Mouse (Mus musculus) embryonic fibroblast, embryonic 13.5 days (primary cell): ENCODE data around the gene Gcn1l1. TPM values are rescaled to one million over a fixed set of nuclear protein-coding genes. Genes with fewer than 3 reads are reported as not detected.
"Not testable (repeated sequence)": the region's sequence is repeated elsewhere in the genome, so short reads cannot be mapped to it uniquely, and the experiment has no call there.

ENCODE experiments used
- H3K27ac ChIP-seq: 2 replicates; pipeline ENCODE4 v1.5.1; 2012; ENCODE audit warnings: low read length, control low read depth, inconsistent platforms; ENCODE audit not compliant: insufficient read depth
- H3K4me1 ChIP-seq: 2 replicates; pipeline ENCODE4 v1.6.1; 2011; ENCODE audit warnings: low read length; ENCODE audit not compliant: control insufficient read depth, insufficient read depth
- H3K4me3 ChIP-seq: 2 replicates; pipeline ENCODE4 v1.5.1; 2011; ENCODE audit warnings: mild to moderate bottlenecking, control low read depth, low read length; ENCODE audit not compliant: insufficient read depth
- CTCF ChIP-seq: IDR thresholded peaks from 2 replicates; pipeline ENCODE4 v1.5.1; 2011; ENCODE audit warnings: mild to moderate bottlenecking, control low read depth, low read length, moderate library complexity, borderline replicate concordance; ENCODE audit not compliant: insufficient read depth
- POLR2A ChIP-seq: IDR thresholded peaks from 2 replicates; pipeline ENCODE4 v1.6.1; 2011; ENCODE audit warnings: low read depth, mild to moderate bottlenecking, control low read depth, low read length, moderate library complexity
- polyA plus RNA-seq: library from polyadenylated mRNA; stranded (reverse); fragments of >200 nt; gene quantifications from 2 replicates; pipeline ENCODE4 v1.2.4, GENCODE M21; 2011; ENCODE audit warnings: low read depth; ENCODE audit not compliant: missing spikeins, insufficient read length

Gcn1l1 gene
- polyA plus RNA-seq, 1 experiment = 39.5 TPM

DNA sequence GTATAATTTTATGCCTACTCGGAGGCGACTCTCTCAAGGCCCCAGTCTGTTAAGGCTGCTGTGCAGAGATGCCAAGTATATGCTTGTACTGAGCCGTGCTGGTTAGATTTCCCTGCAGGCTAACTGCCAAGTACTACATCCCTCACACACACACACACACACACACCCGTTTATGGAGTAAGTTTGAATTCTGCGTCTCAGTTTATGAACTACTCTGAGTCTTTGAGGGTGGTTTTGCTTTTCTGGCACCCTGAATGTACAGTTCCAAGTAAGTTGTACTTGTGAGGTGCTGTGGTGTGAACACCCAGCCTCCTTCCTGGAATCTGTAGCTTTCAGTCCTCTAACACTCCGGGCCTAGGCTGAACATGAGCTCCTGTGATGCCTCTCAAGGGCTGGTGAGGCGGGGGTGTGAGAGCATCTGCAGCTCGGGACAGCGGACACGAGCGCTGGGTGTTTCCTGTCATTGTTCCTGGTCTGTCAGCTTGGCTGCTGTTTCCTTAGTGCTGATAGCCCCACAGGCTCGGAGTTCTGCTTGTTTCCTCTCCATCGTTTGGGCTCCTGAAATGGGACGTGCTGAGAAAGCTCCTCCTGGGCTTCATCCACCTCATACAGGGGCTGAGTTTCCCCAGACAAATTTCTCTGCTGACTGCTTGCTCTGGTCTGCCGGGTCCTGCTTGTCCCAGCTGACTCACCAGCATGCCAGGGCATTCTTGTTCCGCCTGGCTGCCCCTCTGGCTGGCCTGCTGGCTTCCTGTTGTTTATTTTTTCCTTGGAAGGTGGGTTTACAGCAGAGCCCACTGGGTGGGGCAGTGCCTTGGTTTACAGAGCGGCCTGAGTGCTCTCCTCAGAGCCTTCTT is 7.9 kb downstream of the Gcn1l1 start:
- H3K27ac ChIP-seq = peak overlapping the region; percentile 87
- H3K4me3 ChIP-seq = no peak overlapping the region
- peaks cover 11% of the 10 kb centered on the region for H3K4me1 ChIP-seq
- TF ChIP-seq POLR2A (no peak), CTCF (no peak)

DNA sequence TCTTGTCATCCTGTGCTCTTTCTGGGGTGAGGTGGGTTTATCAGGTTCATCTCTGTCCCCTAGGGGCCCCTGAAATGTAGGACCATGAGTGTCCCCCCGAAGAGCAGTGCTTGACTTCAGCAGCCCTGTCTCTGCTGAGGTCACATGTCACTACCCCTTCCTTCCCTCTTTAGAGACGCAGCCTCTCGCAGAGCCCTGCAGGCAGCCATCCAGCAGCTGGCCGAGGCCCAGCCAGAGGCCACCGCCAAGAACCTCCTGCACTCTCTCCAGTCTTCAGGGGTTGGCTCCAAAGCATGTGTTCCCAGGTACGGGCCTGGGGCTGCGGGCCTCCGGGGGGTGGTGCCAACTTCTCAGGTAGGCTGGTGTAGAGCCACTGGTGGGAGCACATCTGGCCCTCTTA is 9.9 kb downstream of the Gcn1l1 start:
- no peak overlapping the region for H3K27ac ChIP-seq
- no peak overlapping the region for H3K4me3 ChIP-seq
- peaks cover 11% of the 10 kb centered on the region for H3K4me1 ChIP-seq
- TF ChIP-seq POLR2A = no peak
- no peak for TF ChIP-seq CTCF

DNA sequence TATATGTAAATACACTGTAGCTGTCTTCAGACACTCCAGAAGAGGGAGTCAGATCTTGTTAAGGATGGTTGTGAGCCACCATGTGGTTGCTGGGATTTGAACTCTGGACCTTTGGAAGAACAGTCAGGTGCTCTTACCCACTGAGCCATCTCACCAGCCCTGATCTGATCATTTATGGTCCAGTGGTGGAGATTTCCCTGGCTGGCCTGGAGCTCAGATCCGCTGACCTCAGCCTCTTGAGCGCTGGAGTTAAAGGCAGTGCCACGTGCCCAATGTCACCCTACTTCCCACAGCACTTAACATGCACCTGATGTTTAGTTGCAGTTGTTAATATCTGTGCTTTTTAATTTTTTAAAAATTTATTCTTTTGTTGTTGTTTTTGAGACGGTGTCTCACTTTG is 12.6 kb downstream of the Gcn1l1 start:
- not testable (repeated sequence) for H3K4me1 ChIP-seq, H3K4me3 ChIP-seq, H3K27ac ChIP-seq

DNA sequence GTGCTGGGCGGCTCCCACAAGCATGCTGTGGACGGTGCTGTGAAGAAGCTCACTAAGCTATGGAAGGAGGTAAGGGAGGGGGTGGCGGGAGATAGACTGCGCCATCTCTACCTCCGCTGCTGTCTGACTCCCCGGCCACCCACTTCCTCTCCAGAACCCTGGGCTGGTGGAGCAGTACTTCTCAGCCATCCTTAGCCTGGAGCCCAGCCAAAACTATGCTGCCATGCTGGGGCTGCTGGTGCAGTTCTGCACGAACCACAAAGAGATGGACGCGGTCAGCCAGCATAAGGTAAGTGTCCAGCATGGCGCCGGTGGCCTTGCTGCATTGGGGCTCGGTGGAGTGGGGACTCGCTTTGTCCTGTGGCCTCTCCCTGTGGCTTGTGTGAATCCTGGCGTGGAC is 13.9 kb downstream of the Gcn1l1 start:
- no peak overlapping the region for H3K4me3 ChIP-seq
- TF ChIP-seq CTCF = no peak
- no peak for TF ChIP-seq POLR2A
- no peaks in the 10 kb centered on the region for H3K4me1 ChIP-seq
- H3K27ac ChIP-seq = no peak overlapping the region

DNA sequence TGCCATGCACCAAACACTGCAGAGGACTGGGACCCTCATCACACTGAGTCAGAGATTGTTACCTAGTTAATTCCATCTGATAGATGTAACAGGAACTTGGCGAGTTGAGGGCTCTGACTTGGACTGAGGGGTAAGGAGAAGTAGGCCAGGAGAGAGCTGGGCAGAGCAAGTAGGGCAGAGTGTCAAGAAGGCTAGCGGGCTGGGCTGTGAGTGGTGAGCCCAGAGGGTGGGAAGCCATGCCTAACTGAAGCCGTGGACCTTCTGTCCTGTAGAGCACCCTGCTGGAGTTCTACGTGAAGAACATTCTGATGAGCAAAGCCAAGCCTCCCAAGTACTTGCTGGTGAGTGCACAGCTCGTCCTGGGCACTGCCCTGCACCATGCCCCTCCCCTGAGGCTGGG is 14.3 kb downstream of the Gcn1l1 start:
- Histone ChIP-seq H3K4me1 (no peaks in the 10 kb centered on the region), H3K4me3 (no peak overlapping the region), H3K27ac (no peak overlapping the region)
- TF ChIP-seq POLR2A (no peak), CTCF (no peak)

DNA sequence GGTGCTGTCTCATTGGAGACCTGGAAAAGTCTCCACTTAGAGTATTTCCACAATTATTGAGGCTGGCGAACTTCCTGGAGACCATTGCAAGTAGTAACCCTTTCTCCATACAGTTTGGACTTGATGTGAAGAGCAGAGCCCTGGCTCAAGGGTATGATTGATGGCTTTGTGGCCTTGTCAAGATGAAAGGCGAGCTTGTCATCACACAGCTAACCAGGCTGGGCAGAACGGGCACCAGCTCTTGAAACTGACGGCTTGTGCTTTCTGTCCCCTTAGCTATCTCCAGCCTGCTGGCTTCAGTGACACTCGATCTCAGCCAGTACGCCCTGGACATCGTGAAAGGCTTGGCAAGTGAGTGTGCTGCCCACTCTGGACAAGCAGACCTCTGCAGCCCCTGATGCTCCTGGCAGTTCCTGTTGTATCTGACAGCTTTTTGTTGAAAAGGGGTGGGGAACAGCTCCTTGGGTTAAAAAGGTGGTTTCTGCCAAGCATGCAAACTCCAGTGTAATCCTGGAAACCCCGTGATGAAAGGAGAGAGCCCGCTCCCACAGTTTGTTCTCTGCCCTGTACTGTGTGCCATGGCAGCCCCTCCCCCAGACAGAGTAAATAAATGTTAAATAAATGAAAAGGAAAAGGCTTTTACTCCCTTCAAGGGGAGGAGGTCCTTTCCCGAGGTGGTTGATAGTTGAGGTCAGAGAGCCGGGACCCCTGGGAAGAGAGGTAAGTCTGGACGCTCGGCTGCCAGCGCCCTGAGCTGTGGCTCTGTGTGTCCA is 15.4 kb downstream of the Gcn1l1 start:
- TF ChIP-seq POLR2A (no peak), CTCF (no peak)
- H3K4me1 ChIP-seq = no peaks in the 10 kb centered on the region
- no peak overlapping the region for H3K4me3 ChIP-seq
- H3K27ac ChIP-seq = no peak overlapping the region

DNA sequence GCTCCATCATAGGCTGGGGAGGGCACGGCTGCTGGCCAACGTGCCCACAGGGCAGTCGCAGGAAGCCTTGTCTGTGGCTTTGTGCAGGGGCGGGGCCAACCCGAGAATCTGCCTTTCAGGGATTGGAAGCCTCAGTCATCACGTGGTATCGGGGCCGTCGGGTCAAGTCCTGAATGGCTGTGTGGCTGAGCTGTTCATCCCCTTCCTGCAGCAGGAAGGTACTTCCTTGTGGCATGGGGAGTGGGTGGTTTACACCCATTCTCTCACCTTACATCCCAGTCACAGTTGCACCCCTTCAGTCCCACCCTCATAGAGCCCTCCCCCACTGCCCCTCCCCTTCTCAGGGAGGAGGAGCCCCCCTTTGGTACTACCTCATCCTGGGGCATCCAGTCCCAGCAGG is 16.6 kb downstream of the Gcn1l1 start:
- TF ChIP-seq POLR2A (no peak), CTCF (no peak)
- Histone ChIP-seq H3K4me1 (no peaks in the 10 kb centered on the region), H3K4me3 (no peak overlapping the region), H3K27ac (no peak overlapping the region)

DNA sequence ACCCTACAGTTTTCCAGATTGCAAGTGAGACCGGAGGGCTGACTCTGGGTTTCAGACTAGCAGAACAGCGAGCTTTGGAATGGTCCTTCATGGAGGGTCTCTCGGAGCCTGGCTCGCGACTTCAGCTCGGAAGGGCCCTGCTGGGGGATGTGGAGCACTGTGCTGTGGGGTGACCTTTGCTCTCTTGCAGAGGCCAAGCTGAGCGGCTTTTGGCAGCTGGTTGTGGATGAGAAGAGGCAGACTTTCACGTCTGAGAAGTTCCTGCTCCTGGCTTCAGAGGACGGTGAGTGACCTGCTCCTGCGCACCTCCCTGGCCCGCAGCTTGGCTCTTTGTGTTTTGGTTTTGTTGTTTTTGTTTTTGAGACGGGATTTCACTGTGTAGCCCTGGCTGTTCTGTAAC is 20.6 kb downstream of the Gcn1l1 start:
- Histone ChIP-seq H3K4me1 (no peaks in the 10 kb centered on the region), H3K4me3 (no peak overlapping the region), H3K27ac (no peak overlapping the region)
- no peak for TF ChIP-seq CTCF
- no peak for TF ChIP-seq POLR2A

DNA sequence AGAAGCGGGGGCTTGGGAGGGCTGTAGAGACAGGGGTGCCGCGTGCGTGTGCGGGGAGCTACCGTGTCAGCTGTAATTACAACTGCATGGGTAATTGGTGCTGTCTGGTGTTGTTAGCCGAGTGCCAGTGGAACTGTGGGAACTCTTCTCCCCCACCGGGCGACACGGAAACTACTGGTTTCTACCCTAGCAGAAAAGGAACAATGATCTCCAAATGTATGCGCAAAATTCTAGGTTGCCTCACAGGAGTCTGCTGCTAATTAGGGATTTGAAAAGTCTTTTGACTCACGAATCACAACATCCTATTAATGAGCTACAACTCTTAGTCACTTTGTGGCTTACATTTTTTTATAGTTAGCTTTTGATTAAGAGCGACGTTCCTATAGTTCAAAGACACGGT is 21.1 kb downstream of the Gcn1l1 start:
- TF ChIP-seq CTCF = no peak
- TF ChIP-seq POLR2A = no peak
- Histone ChIP-seq H3K27ac (no peak overlapping the region), H3K4me1 (no peaks in the 10 kb centered on the region), H3K4me3 (no peak overlapping the region)

DNA sequence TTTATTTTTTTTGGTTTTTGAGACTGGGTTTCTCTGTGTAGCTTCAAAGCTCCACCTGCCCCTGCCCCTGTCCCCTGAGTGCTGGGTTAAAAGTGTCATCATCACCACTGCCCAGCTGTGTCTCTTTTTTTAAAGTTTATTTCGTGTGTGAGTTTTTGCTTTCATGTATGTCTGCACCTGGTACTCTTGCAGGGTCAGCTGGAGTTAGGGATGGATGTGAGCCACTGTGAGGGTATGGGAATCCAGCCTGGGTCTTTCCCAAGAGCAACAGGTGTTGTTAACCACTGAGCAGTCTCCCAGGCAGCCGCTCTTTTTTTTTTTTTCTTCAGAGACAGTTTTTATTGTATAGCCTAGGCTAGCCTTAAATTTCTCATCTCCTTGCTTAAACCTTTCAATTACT is 21.7 kb downstream of the Gcn1l1 start:
- no peak overlapping the region for H3K4me3 ChIP-seq
- H3K27ac ChIP-seq = no peak overlapping the region
- H3K4me1 ChIP-seq = no peaks in the 10 kb centered on the region
- TF ChIP-seq POLR2A (no peak), CTCF (no peak)

DNA sequence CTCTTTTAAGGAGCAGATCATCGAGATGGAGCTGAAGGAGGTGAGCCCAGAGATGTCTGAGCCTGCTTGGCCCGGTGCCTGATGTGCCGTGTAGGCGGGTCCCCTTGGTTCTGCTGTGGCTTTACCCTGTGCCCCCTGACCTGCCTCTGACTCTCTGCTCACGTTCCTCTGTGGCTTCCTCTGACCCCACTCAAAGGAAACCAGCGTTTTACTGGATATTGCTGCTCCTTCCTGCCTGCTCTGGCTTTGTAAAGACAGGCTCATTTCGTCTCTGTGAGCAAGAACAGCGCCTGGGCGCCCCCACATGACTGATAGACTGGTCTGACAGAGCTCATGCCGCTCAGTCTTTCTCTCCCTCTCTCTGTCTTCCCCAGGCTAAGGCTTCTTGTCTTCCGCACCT is 26.0 kb downstream of the Gcn1l1 start:
- Histone ChIP-seq H3K4me1 (no peaks in the 10 kb centered on the region), H3K4me3 (no peak overlapping the region), H3K27ac (no peak overlapping the region)
- TF ChIP-seq CTCF (no peak), POLR2A (no peak)
